Comparison of ENCODE assay signal across 11 mouse cellular contexts in the genomic region with DNA sequence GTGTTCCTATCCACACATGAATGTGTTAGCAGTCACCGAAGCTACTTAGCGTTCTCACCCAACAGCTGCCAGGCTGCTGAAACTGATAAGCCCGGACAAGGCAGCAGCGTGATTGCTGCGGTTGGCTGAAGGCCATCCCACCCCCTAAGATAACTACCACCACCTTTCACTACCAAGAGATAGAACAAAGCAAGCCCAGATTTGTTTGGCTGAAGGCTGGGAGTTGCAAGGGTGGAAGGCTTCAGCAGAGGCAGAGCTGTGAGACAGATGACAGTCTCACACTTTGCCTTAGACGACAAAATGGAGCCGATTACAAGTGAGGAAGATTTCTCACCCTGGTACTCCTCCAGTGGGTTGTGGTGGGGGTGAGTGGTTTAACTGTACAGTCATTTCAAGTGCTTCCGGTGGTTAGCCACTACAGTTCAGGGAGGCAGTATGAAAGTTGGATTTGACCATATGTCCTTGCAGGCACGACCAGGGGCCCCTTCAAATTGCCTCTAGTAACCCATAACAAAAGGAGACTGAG. TPM values are rescaled to one million over a fixed set of nuclear protein-coding genes. Genes with fewer than 3 reads are reported as not detected.
DNase-seq lines count a peak whose midpoint lies in the region; TF ChIP-seq lines count a peak whose summit lies in the region.
"Had no signal": no experiment of that assay in that cellular context is flagged by ENCODE, and none has a peak within 500 bp of the region (broad histone marks: within the 10 kb centered on the region; RNA-seq: fewer than 3 reads in every experiment).

No protein-coding gene starts in this region.

- intact Hi-C loops in heart, adult 2 months (cut with DNase I), result no loop called here

- DNase-seq in spleen, postnatal 4 days (ENCODE audit: low spot score in 2 of 2), result peak; percentile 12 to 56
- DNase-seq in spleen, adult 12 weeks (ENCODE audit: low spot score), result no peak
- peak; percentile 38 to 68 for DNase-seq in heart, adult 2 months
- peak; percentile 68 for DNase-seq in heart, postnatal 4 days
- DNase-seq in kidney, adult 2 months, result no peak
- no peak for DNase-seq in spleen, postnatal 10 days (ENCODE audit: low spot score in 2 of 2)
- DNase-seq in urinary bladder, postnatal 14 days (ENCODE audit: low spot score), result no peak
- DNase-seq: lung, postnatal 14 days; thymus, postnatal 14 days had no signal

- H3K4me1 ChIP-seq in heart, adult 2 months (ENCODE audit: control insufficient read depth, insufficient read depth, low read length), result peaks cover 4% of the 10 kb centered on the region
- peaks cover 3% of the 10 kb centered on the region; the same call in 1 of the 2 replicates for H3K4me1 ChIP-seq in kidney, adult 2 months (ENCODE audit: control insufficient read depth, insufficient read depth, low read length)

- no peak for TF ChIP-seq POLR2A in heart, adult 2 months (IDR thresholded peaks at IDR 0.05; ENCODE audit: insufficient read depth, low read depth, low read length)
- TF ChIP-seq POLR2A in kidney, adult 2 months (IDR thresholded peaks at IDR 0.05; ENCODE audit: low read depth, low read length), result no peak

- no peak overlapping the region for H3K9ac ChIP-seq in heart, adult 2 months (ENCODE audit: low read depth, low read length)
- H3K9ac ChIP-seq: limb, embryonic 15.5 days had no signal

- H3K27ac ChIP-seq in heart, adult 2 months, result peak overlapping the region; percentile 31; the same call in 1 of the 2 replicates
- no peak overlapping the region for H3K27ac ChIP-seq in kidney, adult 2 months (ENCODE audit: insufficient read depth, low read depth, low read length)
- H3K27ac ChIP-seq: limb, embryonic 15.5 days had no signal

- H3K27me3 ChIP-seq in heart, adult 2 months (ENCODE audit: control insufficient read depth, insufficient read depth, low read length), result no peaks in the 10 kb centered on the region
- no peaks in the 10 kb centered on the region for H3K27me3 ChIP-seq in kidney, adult 2 months (replicated peaks; ENCODE audit: control insufficient read depth, insufficient read depth, low read length)

- H3K79me2 ChIP-seq in heart, adult 2 months (replicated peaks; ENCODE audit: control insufficient read depth, insufficient read depth, low read length), result no peaks in the 10 kb centered on the region

- TF ChIP-seq EP300 in heart, adult 2 months (IDR thresholded peaks at IDR 0.05; ENCODE audit: insufficient read depth, low read depth, low read length), result no peak

- TF ChIP-seq CTCF in heart, adult 2 months (IDR thresholded peaks at IDR 0.05), result no peak
- no peak for TF ChIP-seq CTCF in kidney, adult 2 months (conservative IDR thresholded peaks at IDR 0.05; ENCODE audit: insufficient read depth, insufficient read length, low read depth, low read length)

- H3K36me3 ChIP-seq in heart, adult 2 months (ENCODE audit: control insufficient read depth, insufficient read depth, low read length), result no peaks in the 10 kb centered on the region
- no peaks in the 10 kb centered on the region for H3K36me3 ChIP-seq in kidney, adult 2 months (ENCODE audit: control insufficient read depth, insufficient read depth, low read length)
- H3K36me3 ChIP-seq: limb, embryonic 15.5 days had no signal

- no peak overlapping the region for H3K4me3 ChIP-seq in heart, adult 2 months
- no peak overlapping the region for H3K4me3 ChIP-seq in kidney, adult 2 months (ENCODE audit: insufficient read depth, low read depth, low read length)
- H3K4me3 ChIP-seq: limb, embryonic 15.5 days had no signal

- WGBS in heart, adult 2 months, result 16% methylated on average over 9 of the region's 9 CpGs
- 63% methylated on average over 9 of the region's 9 CpGs for WGBS in kidney, adult 2 months

RNA-seq across cellular contexts. Expression of gene Sbf2, which starts 4.4 kb away (rescaled TPM):
- 10 to 100 TPM; 39.7 to 40.4 TPM for total RNA-seq in heart, adult 2 months (2021)
- 16.1 and 31.1 TPM in 2 replicates for polyA plus RNA-seq in heart, adult 2 months (2012; rRNA removed)
- 10 to 100 TPM; 68.4 to 70.1 TPM for total RNA-seq in heart, postnatal 4 days (2021)
- polyA plus RNA-seq in kidney, adult 2 months (2012; rRNA removed), result 23.3 and 24.9 TPM in 2 replicates

RNA-seq across cellular contexts. Expression of gene Adm, which starts 8.3 kb away (rescaled TPM):
- 10 to 100 TPM in 1 of 2 experiments, 1 to 10 TPM in 1; 9.0 to 11.2 TPM for total RNA-seq in heart, adult 2 months (2021)
- polyA plus RNA-seq in heart, adult 2 months (2012; rRNA removed), result 18.1 and 18.8 TPM in 2 replicates
- 10 to 100 TPM; 17.1 to 18.2 TPM for total RNA-seq in heart, postnatal 4 days (2021)
- polyA plus RNA-seq in kidney, adult 2 months (2012; rRNA removed), result 12.0 and 13.2 TPM in 2 replicates
- total RNA-seq: monocyte, adult 5-6 weeks had no signal

Comparison
In these comparisons a context has a peak if more than half of its experiments do, and no peak if none do; other contexts are left out.
1. DNase-seq: peak in spleen, postnatal 4 days (2 of 2), heart, adult 2 months (2 of 2) and heart, postnatal 4 days (single experiment); none in spleen, adult 12 weeks (single experiment), kidney, adult 2 months (single experiment), spleen, postnatal 10 days (0 of 2) and urinary bladder, postnatal 14 days (single experiment).